Comparison of ENCODE assay signal across 8 mouse cellular contexts in the genomic region with DNA sequence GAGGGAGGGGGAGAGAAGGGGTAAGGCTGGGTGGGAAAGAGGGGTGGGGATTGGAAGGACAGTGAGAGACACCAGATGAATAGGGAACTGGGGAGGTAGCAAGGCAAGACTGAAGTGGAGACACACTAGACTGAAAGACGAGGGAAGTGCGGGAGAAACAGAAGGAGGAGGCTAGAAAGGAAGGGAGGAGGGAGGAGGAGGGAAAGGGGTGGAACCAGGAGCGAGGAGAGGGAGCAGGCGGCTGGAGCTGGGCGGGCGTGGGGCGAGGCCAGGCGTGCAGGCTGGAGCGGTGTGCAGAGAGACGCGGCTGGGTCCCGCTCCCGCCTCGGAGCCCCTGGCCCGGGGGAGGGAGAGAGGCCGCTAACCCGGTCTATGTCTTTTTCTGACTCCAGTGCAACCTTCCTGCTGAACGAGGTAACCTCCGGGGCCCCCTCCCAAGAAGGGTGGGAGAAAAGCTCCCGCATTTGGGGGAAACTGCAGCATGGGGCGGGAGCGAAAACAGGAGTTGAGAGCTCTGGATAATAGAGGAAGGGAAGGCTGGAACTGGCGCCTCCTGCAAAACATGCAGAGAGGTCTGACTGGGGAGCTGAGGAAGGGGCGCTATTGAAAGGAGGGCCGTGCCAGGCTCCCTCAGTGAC. TPM values are rescaled to one million over a fixed set of nuclear protein-coding genes. Genes with fewer than 3 reads are reported as not detected.
DNase-seq lines count a peak whose midpoint lies in the region; ATAC-seq and TF ChIP-seq lines count a peak whose summit lies in the region.

No protein-coding gene starts in this region.

- TF ChIP-seq POLR2A in ES-Bruce4 (IDR thresholded peaks at IDR 0.05; ENCODE audit: insufficient read depth, low read length): no peak

- H3K4me3 ChIP-seq in ES-Bruce4 (ENCODE audit: low read depth, low read length): peak overlapping the region; percentile 27
- peak overlapping the region; percentile 81 for H3K4me3 ChIP-seq in forebrain, embryonic 14.5 days (ENCODE audit: low read depth, low read length)
- H3K4me3 ChIP-seq in hindbrain, embryonic 13.5 days: peak overlapping the region; percentile 76
- H3K4me3 ChIP-seq in limb, embryonic 11.5 days (ENCODE audit: low read depth, low read length): peak overlapping the region; percentile 43
- H3K4me3 ChIP-seq in midbrain, embryonic 16.5 days (ENCODE audit: low read depth, low read length): peak overlapping the region; percentile 84

- no peak for TF ChIP-seq CTCF in ES-Bruce4 (IDR thresholded peaks at IDR 0.05; ENCODE audit: low read depth, low read length)

- H3K27ac ChIP-seq in ES-Bruce4 (ENCODE audit: insufficient read depth, low read length): no peak overlapping the region
- peak overlapping the region; percentile 69 for H3K27ac ChIP-seq in forebrain, embryonic 14.5 days (ENCODE audit: low read depth, low read length)
- peak overlapping the region; percentile 99 for H3K27ac ChIP-seq in hindbrain, embryonic 13.5 days
- no peak overlapping the region for H3K27ac ChIP-seq in limb, embryonic 11.5 days (replicated peaks; ENCODE audit: low read depth, low read length)
- peak overlapping the region; percentile 98 for H3K27ac ChIP-seq in midbrain, embryonic 16.5 days (ENCODE audit: low read length)

- DNase-seq in adrenal gland, postnatal 10 days: peak; percentile 82
- peak; percentile 75 for DNase-seq in forebrain, embryonic 14.5 days (ENCODE audit: low spot score)
- DNase-seq in limb, embryonic 11.5 days (ENCODE audit: low spot score): peak; percentile 79
- peak; percentile 71 for DNase-seq in testis, postnatal 14 days (ENCODE audit: low spot score)

- under 1% methylated on average over 25 of the region's 25 CpGs for WGBS in forebrain, embryonic 14.5 days
- WGBS in hindbrain, embryonic 13.5 days: 0% methylated on average over 20 of the region's 25 CpGs
- under 1% methylated on average over 25 of the region's 25 CpGs for WGBS in limb, embryonic 11.5 days
- WGBS in midbrain, embryonic 16.5 days: under 1% methylated on average over 23 of the region's 25 CpGs

- peaks cover 8% of the 10 kb centered on the region for H3K4me1 ChIP-seq in ES-Bruce4 (ENCODE audit: control insufficient read depth, insufficient read depth, low read length)
- H3K4me1 ChIP-seq in forebrain, embryonic 14.5 days (ENCODE audit: control insufficient read depth, insufficient read depth, low read length): peaks cover 36% of the 10 kb centered on the region
- peaks cover 79% of the 10 kb centered on the region for H3K4me1 ChIP-seq in hindbrain, embryonic 13.5 days (replicated peaks)
- peaks cover 36% of the 10 kb centered on the region for H3K4me1 ChIP-seq in limb, embryonic 11.5 days (ENCODE audit: control insufficient read depth, insufficient read depth, low read length)
- peaks cover 41% of the 10 kb centered on the region for H3K4me1 ChIP-seq in midbrain, embryonic 16.5 days (ENCODE audit: control insufficient read depth, insufficient read depth, low read length)

- no peaks in the 10 kb centered on the region for H3K27me3 ChIP-seq in ES-Bruce4 (ENCODE audit: control insufficient read depth, insufficient read depth, low read length, poor library complexity, severe bottlenecking)
- peaks cover 15% of the 10 kb centered on the region; the same call in 1 of the 2 replicates for H3K27me3 ChIP-seq in forebrain, embryonic 14.5 days (replicated peaks; ENCODE audit: control insufficient read depth, insufficient read depth, low read length)
- H3K27me3 ChIP-seq in hindbrain, embryonic 13.5 days: peaks cover 25% of the 10 kb centered on the region; the same call in 1 of the 2 replicates
- H3K27me3 ChIP-seq in limb, embryonic 11.5 days (ENCODE audit: control insufficient read depth, insufficient read depth, low read length): peaks cover 49% of the 10 kb centered on the region
- no peaks in the 10 kb centered on the region for H3K27me3 ChIP-seq in midbrain, embryonic 16.5 days (ENCODE audit: control insufficient read depth, insufficient read depth, low read depth, low read length)

- TF ChIP-seq EP300 in ES-Bruce4 (IDR thresholded peaks at IDR 0.05; ENCODE audit: insufficient read depth, low read depth, low read length): no peak

- peak overlapping the region; percentile 32; the same call in 1 of the 2 replicates for H3K9ac ChIP-seq in ES-Bruce4 (ENCODE audit: low read depth, poor library complexity, severe bottlenecking)
- H3K9ac ChIP-seq in forebrain, embryonic 14.5 days (ENCODE audit: low read length): peak overlapping the region; percentile 95
- peak overlapping the region; percentile 95 for H3K9ac ChIP-seq in hindbrain, embryonic 13.5 days
- peak overlapping the region; percentile 56 for H3K9ac ChIP-seq in limb, embryonic 11.5 days (ENCODE audit: low read length)
- peak overlapping the region; percentile 96 for H3K9ac ChIP-seq in midbrain, embryonic 16.5 days (ENCODE audit: low read depth, low read length)

- peak; percentile 51 for ATAC-seq in forebrain, embryonic 14.5 days
- peak; percentile 27 for ATAC-seq in hindbrain, embryonic 13.5 days (ENCODE audit: low FRiP score)
- ATAC-seq in limb, embryonic 11.5 days (ENCODE audit: insufficient number of reproducible peaks, low FRiP score, low TSS enrichment, low read depth): peak; percentile 58
- peak; percentile 69 for ATAC-seq in midbrain, embryonic 16.5 days
- ATAC-seq in erythroid progenitor cell, adult 5-6 weeks (replicated peaks; ENCODE audit: low FRiP score, poor library complexity, severe bottlenecking): no peak

- H3K4me2 ChIP-seq in forebrain, embryonic 14.5 days (ENCODE audit: low read length): peak overlapping the region; percentile 87
- peak overlapping the region; percentile 86 for H3K4me2 ChIP-seq in hindbrain, embryonic 13.5 days
- peak overlapping the region; percentile 99 for H3K4me2 ChIP-seq in limb, embryonic 11.5 days (ENCODE audit: low read depth, severe bottlenecking)
- peak overlapping the region; percentile 69 for H3K4me2 ChIP-seq in midbrain, embryonic 16.5 days (ENCODE audit: low read length)

- no peaks in the 10 kb centered on the region for H3K9me3 ChIP-seq in ES-Bruce4 (replicated peaks; ENCODE audit: control insufficient read depth, insufficient read depth, low read length, poor library complexity, severe bottlenecking)
- H3K9me3 ChIP-seq in forebrain, embryonic 14.5 days (replicated peaks; ENCODE audit: control insufficient read depth, low read length): no peaks in the 10 kb centered on the region
- H3K9me3 ChIP-seq in hindbrain, embryonic 13.5 days: no peaks in the 10 kb centered on the region
- H3K9me3 ChIP-seq in limb, embryonic 11.5 days (ENCODE audit: control insufficient read depth, low read length): no peaks in the 10 kb centered on the region
- no peaks in the 10 kb centered on the region for H3K9me3 ChIP-seq in midbrain, embryonic 16.5 days (replicated peaks; ENCODE audit: control insufficient read depth, low read length, poor library complexity, severe bottlenecking)

- no peaks in the 10 kb centered on the region for H3K36me3 ChIP-seq in ES-Bruce4 (ENCODE audit: control insufficient read depth, insufficient read depth, low read length, poor library complexity, severe bottlenecking)
- no peaks in the 10 kb centered on the region for H3K36me3 ChIP-seq in forebrain, embryonic 14.5 days (ENCODE audit: control insufficient read depth, insufficient read depth, low read length)
- no peaks in the 10 kb centered on the region for H3K36me3 ChIP-seq in hindbrain, embryonic 13.5 days
- H3K36me3 ChIP-seq in limb, embryonic 11.5 days (ENCODE audit: control insufficient read depth, insufficient read depth, low read length): no peaks in the 10 kb centered on the region
- H3K36me3 ChIP-seq in midbrain, embryonic 16.5 days (ENCODE audit: control insufficient read depth, insufficient read depth, low read length): no peaks in the 10 kb centered on the region

RNA-seq across cellular contexts. Expression of gene Cacnb3, which starts 1.6 kb away (rescaled TPM):
- 16.8 and 18.7 TPM in 2 replicates for polyA plus RNA-seq in ES-Bruce4 (2011; ENCODE audit: insufficient read depth, insufficient read length, low read depth, missing spikeins)
- total RNA-seq in adrenal gland, postnatal 10 days (2021): 10 to 100 TPM; 12.6 to 18.8 TPM
- polyA plus RNA-seq in forebrain, embryonic 14.5 days (2014; fragmentation: Nextera tagmentation; extraction: Ambion mirVana): 75.9 and 95.4 TPM in 2 replicates
- polyA plus RNA-seq in hindbrain, embryonic 13.5 days (2015; fragmentation: Nextera tagmentation; extraction: Ambion mirVana): 124 and 135 TPM in 2 replicates
- 23.4 and 25.1 TPM in 2 replicates for polyA plus RNA-seq in limb, embryonic 11.5 days (2014; fragmentation: Nextera tagmentation; extraction: Ambion mirVana)
- polyA plus RNA-seq in midbrain, embryonic 16.5 days (2015; fragmentation: Nextera tagmentation; extraction: Ambion mirVana): 198 and 205 TPM in 2 replicates
- not detected in 2 replicates for total RNA-seq in erythroid progenitor cell, adult 5-6 weeks (2015; ENCODE audit: low replicate concordance)
- total RNA-seq in erythroid progenitor cell, adult 5-6 weeks (2017; ENCODE audit: low replicate concordance): 0.77 TPM in 1 of 2 replicates, not detected in the other

RNA-seq across cellular contexts. Expression of gene Adcy6, which starts 22.4 kb away (rescaled TPM):
- polyA plus RNA-seq in ES-Bruce4 (2011; ENCODE audit: insufficient read depth, insufficient read length, low read depth, missing spikeins): 12.5 and 12.8 TPM in 2 replicates
- total RNA-seq in adrenal gland, postnatal 10 days (2021): 100 to 1,000 TPM in 1 of 2 experiments, 10 to 100 TPM in 1; 83.5 to 101 TPM
- polyA plus RNA-seq in forebrain, embryonic 14.5 days (2014; fragmentation: Nextera tagmentation; extraction: Ambion mirVana): 6.4 and 10.4 TPM in 2 replicates
- polyA plus RNA-seq in hindbrain, embryonic 13.5 days (2015; fragmentation: Nextera tagmentation; extraction: Ambion mirVana): 10.1 and 11.7 TPM in 2 replicates
- polyA plus RNA-seq in limb, embryonic 11.5 days (2014; fragmentation: Nextera tagmentation; extraction: Ambion mirVana): 16.2 and 18.9 TPM in 2 replicates
- 9.9 and 10.2 TPM in 2 replicates for polyA plus RNA-seq in midbrain, embryonic 16.5 days (2015; fragmentation: Nextera tagmentation; extraction: Ambion mirVana)
- 62.3 and 81.3 TPM in 2 replicates for total RNA-seq in erythroid progenitor cell, adult 5-6 weeks (2015; ENCODE audit: low replicate concordance)
- 133 and 140 TPM in 2 replicates for total RNA-seq in erythroid progenitor cell, adult 5-6 weeks (2017; ENCODE audit: low replicate concordance)

RNA-seq across cellular contexts. Expression of gene Ddx23, which starts 30.5 kb away (rescaled TPM):
- 121 TPM in 2 replicates for polyA plus RNA-seq in ES-Bruce4 (2011; ENCODE audit: insufficient read depth, insufficient read length, low read depth, missing spikeins)
- total RNA-seq in adrenal gland, postnatal 10 days (2021): 10 to 100 TPM; 55.5 to 72.4 TPM
- 18.2 and 24.3 TPM in 2 replicates for polyA plus RNA-seq in forebrain, embryonic 14.5 days (2014; fragmentation: Nextera tagmentation; extraction: Ambion mirVana)
- 27.5 and 28.0 TPM in 2 replicates for polyA plus RNA-seq in hindbrain, embryonic 13.5 days (2015; fragmentation: Nextera tagmentation; extraction: Ambion mirVana)
- polyA plus RNA-seq in limb, embryonic 11.5 days (2014; fragmentation: Nextera tagmentation; extraction: Ambion mirVana): 24.8 and 27.7 TPM in 2 replicates
- polyA plus RNA-seq in midbrain, embryonic 16.5 days (2015; fragmentation: Nextera tagmentation; extraction: Ambion mirVana): 17.8 and 18.9 TPM in 2 replicates
- total RNA-seq in erythroid progenitor cell, adult 5-6 weeks (2015; ENCODE audit: low replicate concordance): 24.5 and 26.0 TPM in 2 replicates
- total RNA-seq in erythroid progenitor cell, adult 5-6 weeks (2017; ENCODE audit: low replicate concordance): 49.9 and 91.9 TPM in 2 replicates

RNA-seq across cellular contexts. Expression of gene Rnd1, which starts 45.0 kb away (rescaled TPM):
- 3.4 and 3.7 TPM in 2 replicates for polyA plus RNA-seq in ES-Bruce4 (2011; ENCODE audit: insufficient read depth, insufficient read length, low read depth, missing spikeins)
- total RNA-seq in adrenal gland, postnatal 10 days (2021): 1 to 10 TPM; 1.9 to 2.3 TPM
- polyA plus RNA-seq in forebrain, embryonic 14.5 days (2014; fragmentation: Nextera tagmentation; extraction: Ambion mirVana): 6.3 and 6.8 TPM in 2 replicates
- polyA plus RNA-seq in hindbrain, embryonic 13.5 days (2015; fragmentation: Nextera tagmentation; extraction: Ambion mirVana): 7.3 and 7.4 TPM in 2 replicates
- 0.29 and 0.37 TPM in 2 replicates for polyA plus RNA-seq in limb, embryonic 11.5 days (2014; fragmentation: Nextera tagmentation; extraction: Ambion mirVana)
- polyA plus RNA-seq in midbrain, embryonic 16.5 days (2015; fragmentation: Nextera tagmentation; extraction: Ambion mirVana): 15.5 and 19.8 TPM in 2 replicates
- total RNA-seq in erythroid progenitor cell, adult 5-6 weeks (2015; ENCODE audit: low replicate concordance): 0.36 TPM in 1 of 2 replicates, not detected in the other
- not detected in 2 replicates for total RNA-seq in erythroid progenitor cell, adult 5-6 weeks (2017; ENCODE audit: low replicate concordance)

Comparison
In these comparisons a context has a peak if more than half of its experiments do, and no peak if none do; other contexts are left out.
1. H3K27ac ChIP-seq: peak in forebrain, embryonic 14.5 days (single experiment), hindbrain, embryonic 13.5 days (single experiment) and midbrain, embryonic 16.5 days (single experiment); none in ES-Bruce4 (single experiment) and limb, embryonic 11.5 days (single experiment).
2. H3K4me3 ChIP-seq: peak in every context shown above with its lines; median percentile 84 in midbrain, embryonic 16.5 days; 81 in forebrain, embryonic 14.5 days; 76 in hindbrain, embryonic 13.5 days; 43 in limb, embryonic 11.5 days; 27 in ES-Bruce4.
3. H3K9ac ChIP-seq: peak in every context shown above with its lines; median percentile 96 in midbrain, embryonic 16.5 days; 95 in forebrain, embryonic 14.5 days; 95 in hindbrain, embryonic 13.5 days; 56 in limb, embryonic 11.5 days; 32 in ES-Bruce4.
4. Peak in every context shown above with its lines, with median percentiles within 50 percentile points of each other: DNase-seq and H3K4me2 ChIP-seq.